Mouse (Mus musculus) myocyte (in vitro differentiated cells): ENCODE results near the gene Bri3.

ENCODE experiments used
- CEBPB ChIP-seq: IDR thresholded peaks from 2 replicates; pipeline ENCODE4 v1.6.1; 2011; ENCODE audit warnings: mild to moderate bottlenecking, moderate library complexity; ENCODE audit not compliant: poor library complexity, insufficient read depth, severe bottlenecking
- E2F4 ChIP-seq: IDR thresholded peaks from one replicate; pipeline ENCODE4 v1.6.1; 2011; ENCODE audit warnings: mild to moderate bottlenecking, control low read depth, moderate library complexity; ENCODE audit not compliant: insufficient read depth
- MAX ChIP-seq: IDR thresholded peaks from one replicate; pipeline ENCODE4 v1.6.1; 2011; ENCODE audit warnings: low read depth, mild to moderate bottlenecking, control low read depth
- MYOD1 ChIP-seq, 3 experiments: IDR thresholded peaks; one replicate each; pipeline ENCODE4 v1.6.1; 2011; ENCODE audit warnings: control low read depth in 2 of 3, low read depth in 2 of 3, mild to moderate bottlenecking in 2 of 3, moderate library complexity in 1 of 3; ENCODE audit not compliant: insufficient read length in 2 of 3, control insufficient read depth in 1 of 3
- MYOG ChIP-seq, 3 experiments: IDR thresholded peaks; one replicate each; pipeline ENCODE4 v1.6.1; 2011; ENCODE audit warnings: control low read depth in 2 of 3, low read depth in 2 of 3, mild to moderate bottlenecking in 2 of 3; ENCODE audit not compliant: insufficient read length in 2 of 3, control insufficient read depth in 1 of 3, insufficient read depth in 1 of 3
- POLR2A ChIP-seq: IDR thresholded peaks from one replicate; pipeline ENCODE4 v1.6.1; 2011; ENCODE audit warnings: low read depth, mild to moderate bottlenecking, control low read depth, moderate library complexity; ENCODE audit not compliant: insufficient read length
- POLR2AphosphoS2 ChIP-seq: IDR thresholded peaks from one replicate; pipeline ENCODE4 v1.6.1; 2011; ENCODE audit warnings: low read depth, control low read depth; ENCODE audit not compliant: insufficient read length
- REST ChIP-seq: IDR thresholded peaks from one replicate; pipeline ENCODE4 v1.6.1; 2011; ENCODE audit warnings: mild to moderate bottlenecking, control low read depth, moderate library complexity; ENCODE audit not compliant: insufficient read depth, insufficient read length
- SRF ChIP-seq: IDR thresholded peaks from one replicate; pipeline ENCODE4 v1.6.1; 2011; ENCODE audit warnings: low read depth; ENCODE audit not compliant: control insufficient read depth, insufficient read length
- TCF12 ChIP-seq: IDR thresholded peaks from one replicate; pipeline ENCODE4 v1.6.1; 2011; ENCODE audit warnings: mild to moderate bottlenecking, control low read depth; ENCODE audit not compliant: poor library complexity, insufficient read depth, severe bottlenecking
- TCF3 ChIP-seq: IDR thresholded peaks from one replicate; pipeline ENCODE4 v1.6.1; 2011; ENCODE audit warnings: low read depth, control low read depth; ENCODE audit not compliant: insufficient read length
- USF1 ChIP-seq: IDR thresholded peaks from one replicate; pipeline ENCODE4 v1.6.1; 2011; ENCODE audit warnings: low read depth, mild to moderate bottlenecking, control low read depth, moderate library complexity

DNA sequence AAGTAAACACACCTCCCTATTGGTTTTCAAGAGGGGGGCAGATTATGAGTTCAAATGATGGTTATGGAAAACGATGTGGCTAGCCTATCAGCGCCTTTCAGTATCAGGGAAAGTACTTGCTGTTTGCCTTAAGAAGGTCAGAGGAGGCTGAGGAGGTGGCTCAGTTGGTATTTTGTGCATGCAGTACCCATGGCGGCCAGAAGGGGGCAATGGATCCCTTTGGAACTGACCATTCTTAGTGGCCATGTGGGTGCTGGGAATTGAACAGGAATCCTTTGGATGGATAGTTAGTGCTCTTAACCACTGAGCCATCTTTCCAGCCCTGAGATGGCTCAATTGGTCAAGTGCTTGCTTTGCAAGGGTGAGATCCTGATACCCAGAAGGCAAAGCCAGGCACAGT, 139.7 kb downstream of the Bri3 start:
- TF ChIP-seq MAX (no peak), MYOG (IDR thresholded peaks at IDR 0.05; ENCODE audit: control insufficient read depth in 1 of 3, insufficient read depth in 1 of 3, insufficient read length in 2 of 3, low read depth in 2 of 3) (no peak), E2F4 (no peak), POLR2AphosphoS2 (no peak), POLR2A (no peak), USF1 (no peak), TCF12 (no peak), CEBPB (no peak), SRF (no peak), REST (no peak), MYOD1 (IDR thresholded peaks at IDR 0.05; ENCODE audit: control insufficient read depth in 1 of 3, insufficient read length in 2 of 3, low read depth in 2 of 3) (no peak), TCF3 (no peak)
